Mouse (Mus musculus) cerebellum, adult 11 months (tissue): ENCODE measurements around the gene Hnrnpd.

Experiments used
- DNase-seq: peaks from one replicate; pipeline ENCODE4 v3.0.0; 2022

The Hnrnpd gene

DNA sequence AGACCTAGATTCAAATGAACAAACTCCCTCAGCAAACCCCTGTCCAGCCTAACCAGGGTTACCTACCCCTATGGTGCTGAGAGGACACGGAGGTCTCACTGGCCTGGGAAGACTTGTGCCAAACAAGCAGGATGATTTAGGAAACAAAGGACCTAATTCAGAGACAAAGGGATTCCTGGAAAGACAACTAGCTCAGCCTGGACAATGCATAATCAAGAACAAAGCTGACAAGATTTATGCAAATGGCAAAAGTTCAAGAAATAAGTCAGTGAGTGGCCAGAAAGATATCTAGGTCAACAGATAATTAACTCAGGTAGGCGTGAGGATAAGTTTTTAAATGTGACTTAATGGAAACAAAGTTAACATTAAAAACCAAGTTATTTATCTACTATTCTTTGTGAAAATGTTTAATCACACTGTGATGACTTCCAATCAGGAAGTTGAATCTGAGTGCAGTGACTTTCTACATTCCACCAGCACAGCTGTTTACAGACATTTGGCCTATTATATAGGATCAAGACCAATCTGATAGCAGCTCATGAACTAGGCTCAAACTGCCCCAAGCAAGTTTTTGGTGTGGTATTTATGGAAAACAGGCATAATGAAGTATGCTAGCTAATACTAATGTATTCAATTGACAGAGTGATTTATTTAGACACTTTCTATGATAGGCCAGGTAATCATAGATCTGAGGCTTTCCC is 19.4 kb downstream of the Hnrnpd start:
- DNase-seq: no peak

DNA sequence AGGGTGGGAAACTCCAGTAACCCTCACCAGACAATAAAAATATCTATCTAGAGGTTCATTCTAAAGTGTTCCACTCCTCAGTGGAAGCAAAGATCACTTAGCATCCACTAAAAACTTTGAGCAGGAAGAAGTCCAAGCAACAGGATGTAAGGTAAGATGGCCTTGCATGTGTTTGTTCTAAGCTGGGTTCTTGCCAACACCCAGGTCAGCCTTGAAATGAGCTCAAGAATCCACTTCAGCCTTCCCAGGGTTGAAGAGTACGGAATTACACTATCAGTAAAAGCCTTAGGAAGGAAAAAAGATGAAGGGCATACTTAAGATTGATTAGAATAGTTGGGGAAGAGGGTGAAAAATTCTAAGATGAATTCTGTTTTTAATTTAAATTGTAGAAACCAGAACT is 20.1 kb downstream of the Hnrnpd start:
- DNase-seq: no peak

DNA sequence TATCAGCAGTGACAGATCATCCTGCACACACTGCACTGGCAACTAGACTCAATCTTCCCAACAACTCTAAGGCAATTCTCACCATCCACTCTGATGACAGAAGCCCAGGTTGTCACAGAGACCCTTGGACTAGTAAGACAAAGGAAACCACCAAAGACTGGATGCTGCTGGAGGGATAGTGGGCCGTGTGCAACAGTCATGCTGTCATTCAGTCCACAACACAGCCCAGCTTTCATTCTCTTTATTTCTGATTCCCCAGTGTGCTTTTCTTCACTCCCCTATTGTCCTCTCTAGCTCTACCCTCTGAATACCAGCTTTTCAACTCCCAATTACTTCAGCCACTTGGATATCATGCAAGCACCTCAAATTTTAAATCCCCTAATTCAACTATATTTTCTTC is 24.9 kb downstream of the Hnrnpd start:
- no peak for DNase-seq

DNA sequence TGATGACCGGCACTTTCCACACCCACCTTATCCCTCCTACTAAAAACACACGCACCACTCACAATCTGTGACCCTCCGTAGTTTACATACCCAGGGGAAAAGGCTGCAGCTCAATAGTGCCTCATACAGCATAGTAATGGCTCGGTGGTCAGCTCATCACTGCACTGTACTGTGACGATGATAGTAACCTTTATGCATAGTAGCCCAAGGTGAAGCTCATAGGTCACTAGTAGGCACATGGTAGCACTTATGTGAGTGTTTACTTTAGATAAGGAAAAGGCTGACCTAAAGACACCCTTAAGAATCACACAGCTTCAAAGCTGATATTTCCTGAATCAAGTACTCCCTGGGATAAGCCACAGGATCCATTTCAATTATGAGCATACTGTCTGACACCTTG is 26.2 kb downstream of the Hnrnpd start:
- DNase-seq: no peak

DNA sequence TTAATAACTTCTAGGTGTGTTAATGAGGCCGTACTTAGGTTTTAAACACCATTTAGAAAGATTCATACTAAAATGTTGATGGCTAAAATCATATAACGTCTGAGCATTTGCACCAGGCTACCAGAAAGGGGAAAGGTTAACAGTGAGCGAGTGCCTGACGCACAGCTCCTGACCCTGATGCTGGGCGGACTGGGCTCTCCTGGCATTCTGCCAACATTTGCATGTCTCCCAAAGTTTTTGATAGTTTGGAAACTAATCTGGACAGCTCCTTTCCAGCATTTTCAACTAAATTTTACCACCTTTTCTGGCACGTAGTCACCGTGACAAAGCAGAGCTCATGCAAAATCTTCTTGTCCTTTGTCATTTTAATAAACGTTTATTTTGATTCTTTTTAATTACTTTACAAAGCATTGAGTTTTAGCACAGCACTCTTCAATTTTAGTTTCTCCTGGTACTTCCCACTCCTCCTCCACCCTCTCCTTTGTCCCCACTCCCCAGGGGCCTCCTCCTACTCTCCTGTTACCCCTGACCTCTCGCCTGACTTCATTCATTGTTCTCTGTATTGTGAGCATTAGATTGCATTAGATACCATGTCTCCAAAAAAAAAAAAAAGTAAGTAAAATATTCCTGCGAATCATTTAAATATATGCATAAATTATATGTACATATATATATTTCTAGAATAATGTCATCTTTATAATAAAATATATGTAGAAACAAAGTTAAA is 36.8 kb downstream of the Hnrnpd start:
- no peak for DNase-seq

DNA sequence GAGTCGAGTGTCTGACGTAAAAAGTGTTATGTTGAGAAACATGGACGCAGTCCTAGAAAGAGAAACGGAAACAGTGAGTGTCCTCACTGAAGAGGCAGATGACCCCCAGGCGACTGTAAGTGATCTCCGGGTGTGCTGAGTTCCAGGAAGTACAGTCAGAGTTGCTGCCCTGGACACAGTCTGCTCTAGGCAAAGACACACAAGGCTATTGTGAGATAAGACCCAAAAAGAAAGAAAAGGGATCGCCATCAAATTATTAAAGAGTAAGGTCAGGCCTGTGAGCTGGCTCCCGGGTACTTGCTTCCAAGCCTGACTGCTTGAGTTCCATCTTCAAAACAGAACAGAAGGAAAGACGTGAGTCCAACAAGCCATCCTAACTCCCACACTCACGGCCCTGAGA is 37.5 kb downstream of the Hnrnpd start:
- no peak for DNase-seq

DNA sequence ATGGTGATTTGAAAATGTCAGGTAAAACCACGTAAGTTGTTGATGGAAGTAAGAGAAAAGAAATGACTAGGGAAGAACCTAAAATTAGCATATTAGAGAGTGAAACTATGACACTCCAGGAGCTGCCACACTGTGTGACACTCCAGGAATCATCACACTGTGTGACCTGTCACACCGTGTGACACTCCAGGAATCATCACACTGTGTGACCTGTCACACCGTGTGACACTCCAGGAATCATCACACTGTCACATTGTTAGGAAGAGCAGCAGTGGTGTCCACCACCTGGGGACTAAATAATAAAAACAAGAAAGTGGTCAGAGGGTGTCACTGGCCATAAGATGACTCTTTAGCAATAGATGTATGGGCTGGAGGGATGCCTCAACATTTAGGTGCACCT is 39.3 kb downstream of the Hnrnpd start:
- no peak for DNase-seq

DNA sequence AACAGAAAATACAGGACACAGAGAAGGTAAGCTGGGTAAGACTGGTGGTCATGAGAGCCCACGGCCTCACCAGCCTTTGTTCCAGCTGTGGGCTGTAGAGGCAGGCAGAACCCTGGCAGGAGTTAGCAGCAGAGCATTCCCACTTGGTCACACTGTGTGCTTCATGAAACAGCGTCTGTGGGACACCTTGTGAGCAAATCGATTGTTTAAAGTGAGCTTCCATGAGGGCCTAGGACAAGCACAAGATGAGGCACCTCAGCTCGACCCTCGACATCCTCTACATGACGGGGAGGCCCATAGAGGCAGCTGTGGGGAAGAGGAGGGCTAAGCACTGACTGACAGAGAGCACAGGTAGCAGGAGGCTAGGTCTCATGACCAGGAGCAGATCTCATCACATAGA is 46.8 kb downstream of the Hnrnpd start:
- DNase-seq: no peak

DNA sequence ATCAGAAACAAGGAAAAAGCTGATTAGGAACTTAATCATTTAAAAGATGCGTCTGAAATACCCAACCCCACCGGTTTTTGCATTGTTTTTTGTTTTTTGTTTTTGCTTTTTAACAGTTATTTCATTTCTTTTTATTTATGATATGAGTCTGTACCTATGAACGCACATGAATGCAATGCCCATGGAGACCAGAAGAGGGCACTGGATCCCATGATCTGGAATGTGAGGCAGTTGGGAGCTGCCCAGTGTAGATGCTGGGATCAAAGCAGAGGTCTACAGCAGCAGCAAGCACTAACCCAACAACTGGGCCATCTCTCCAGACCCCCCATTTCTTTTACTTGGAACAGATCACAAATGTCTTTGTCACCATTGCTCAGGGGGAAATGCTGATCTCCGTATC is 50.8 kb downstream of the Hnrnpd start:
- peak; percentile 7 for DNase-seq

DNA sequence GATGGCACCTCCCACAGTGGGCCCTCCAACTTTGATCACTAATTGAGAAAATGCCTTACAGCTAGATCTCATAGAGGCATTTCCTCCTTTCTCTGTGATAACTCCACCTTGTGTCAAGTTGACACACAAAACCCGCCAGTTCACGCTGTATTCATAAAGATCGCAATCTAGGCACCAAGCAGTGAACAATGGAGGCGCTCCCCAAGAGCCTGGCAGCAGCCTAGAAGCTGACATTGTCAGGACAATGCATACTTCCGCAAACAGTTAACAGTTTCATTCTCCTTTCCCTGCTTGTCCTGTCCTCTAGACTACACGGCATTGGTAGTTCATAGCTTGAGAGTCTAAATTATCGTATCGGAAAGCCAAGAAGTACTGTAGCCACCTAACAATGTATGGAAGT is 56.7 kb downstream of the Hnrnpd start:
- no peak for DNase-seq

DNA sequence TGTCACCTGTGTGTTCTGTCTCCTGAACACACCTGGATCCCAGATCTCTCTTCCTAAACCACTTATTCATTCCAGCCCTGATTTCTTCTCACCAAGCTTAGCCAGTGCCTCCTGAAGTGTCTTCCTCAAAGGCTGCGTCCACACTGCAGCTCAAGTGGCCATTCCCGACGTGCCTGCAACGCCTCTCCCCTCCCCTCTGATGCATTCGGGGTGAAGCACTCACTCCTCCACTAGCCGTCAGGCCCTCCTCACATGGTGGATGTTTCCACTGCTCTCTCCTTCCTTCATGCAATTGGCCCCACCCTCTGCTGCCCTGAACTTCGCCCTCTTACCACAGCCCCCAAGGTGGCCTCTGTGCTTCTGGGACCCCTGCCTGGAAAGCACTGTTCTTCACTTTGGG is 63.2 kb downstream of the Hnrnpd start:
- no peak for DNase-seq

DNA sequence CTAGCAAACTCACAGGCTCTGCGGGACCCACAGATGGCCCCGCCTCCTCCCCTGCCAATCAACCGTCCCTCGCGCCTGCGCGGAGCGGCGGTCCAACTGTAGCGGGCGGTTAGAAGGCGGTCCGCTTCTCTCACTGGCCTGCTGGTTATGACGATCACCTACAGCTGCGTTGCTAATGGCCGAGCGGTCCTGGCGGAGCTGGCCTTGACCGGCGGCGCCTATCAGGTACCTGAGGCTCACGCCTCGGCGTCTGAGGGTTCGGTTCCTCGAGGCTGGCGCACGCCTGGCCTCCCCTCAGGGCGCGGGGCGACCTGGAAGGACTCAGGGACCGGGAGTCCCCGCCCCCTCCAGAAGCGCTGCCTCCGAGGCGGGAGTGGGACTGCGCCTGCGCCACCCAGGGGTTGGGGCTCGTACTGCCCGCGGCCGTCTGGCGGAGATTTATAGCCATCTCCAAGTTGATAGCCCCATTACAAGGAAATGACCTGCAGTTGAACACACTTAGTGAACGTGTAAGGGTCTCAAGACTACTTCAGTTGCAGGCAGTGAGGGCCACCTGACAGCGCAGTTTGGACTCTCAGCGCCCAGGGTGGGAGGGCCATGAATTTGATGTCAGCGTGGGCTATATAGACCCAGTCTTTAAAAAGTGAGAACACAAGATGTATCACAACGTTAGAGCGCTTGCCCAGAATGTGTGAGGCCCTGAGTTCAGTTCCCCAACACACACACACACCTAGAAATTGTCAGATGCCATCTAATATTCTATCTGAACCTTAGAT is 72.4 kb downstream of the Hnrnpd start, which contains the start of gene Vamp9:
Gene Vamp9 (plus strand): TSS at position 74 of the 776 bp plus-strand sequence.
- peak; percentile 92 for DNase-seq
